Mouse (Mus musculus): Measurements from ENCODE around the gene Olfr1465.

Gene Olfr1465

GRCm38 (mm10) chr19:13315441-13315840 lies at the start of gene Olfr1465:
Olfr1465 (minus strand) TSS chr19:13315541.
- DNase-seq: no peak

- DNase-seq: no peak
These were observed 46.6 kb upstream of the Olfr1465 start, which contains the start of gene Olfr1467 for GRCm38 (mm10) chr19:13361936-13362335. Olfr1467 (plus strand) TSS chr19:13362236.

GRCm38 (mm10) chr19:13338562-13338961 lies 23.2 kb upstream of the Olfr1465 start, which contains the start of gene Olfr1466:
Olfr1466 (plus strand) TSS chr19:13338862.
- no peak for DNase-seq
